Mouse (Mus musculus) liver, embryonic 13.5 days (tissue): ENCODE data around the gene Csk. TPM values are rescaled to one million over a fixed set of nuclear protein-coding genes. Genes with fewer than 3 reads are reported as not detected.

Source experiments
- ATAC-seq: fragments of 200-750 bp; cut with Nextera tagmentation; 2 replicates; pipeline ENCODE4 v1.8.0; 2017; ENCODE audit warnings: low read depth, mild to moderate bottlenecking, moderate number of reproducible peaks, moderate library complexity
- DNase-seq: peaks from one replicate; pipeline ENCODE4 v3.0.0; 2022
- H3K27ac ChIP-seq: fragments of 300-500 bp; sonication (generic); 2 replicates; pipeline ENCODE4 v1.5.1; 2015; ENCODE audit warnings: moderate library complexity, mild to moderate bottlenecking, inconsistent platforms
- H3K27me3 ChIP-seq: fragments of 300-500 bp; sonication (generic); 2 replicates; pipeline ENCODE4 v1.6.1; 2015; ENCODE audit warnings: mild to moderate bottlenecking, inconsistent platforms
- H3K36me3 ChIP-seq: fragments of 300-500 bp; sonication (generic); 2 replicates; pipeline ENCODE4 v1.6.1; 2015; ENCODE audit warnings: mild to moderate bottlenecking, inconsistent platforms
- H3K4me1 ChIP-seq: fragments of 300-500 bp; sonication (generic); replicated peaks from 2 replicates; pipeline ENCODE4 v1.6.1; 2015; ENCODE audit warnings: inconsistent platforms
- H3K4me2 ChIP-seq: fragments of 300-500 bp; sonication (generic); 2 replicates; pipeline ENCODE4 v1.6.1; 2015; ENCODE audit warnings: inconsistent platforms, mild to moderate bottlenecking, moderate library complexity
- H3K4me3 ChIP-seq: fragments of 300-500 bp; sonication (generic); replicated peaks from 2 replicates; pipeline ENCODE4 v1.5.1; 2015; ENCODE audit warnings: mild to moderate bottlenecking, inconsistent platforms
- H3K9ac ChIP-seq: fragments of 300-500 bp; sonication (generic); 2 replicates; pipeline ENCODE4 v1.6.1; 2015; ENCODE audit warnings: mild to moderate bottlenecking, inconsistent platforms
- H3K9me3 ChIP-seq: fragments of 300-500 bp; sonication (generic); replicated peaks from 2 replicates; pipeline ENCODE4 v1.6.1; 2016; ENCODE audit warnings: inconsistent platforms
- WGBS: fragments of 180-500 bp; shearing (Covaris S2); methylation state at CpG from one replicate; pipeline ENCODE4 v1.1.7; 2015; ENCODE audit not compliant: insufficient replicate concordance; 5-methylcytosine and 5-hydroxymethylcytosine counted together
- polyA plus RNA-seq: library from polyadenylated mRNA; unstranded; fragments of >200 nt; fragmentation: Nextera tagmentation; extraction: Ambion mirVana; gene quantifications from 2 replicates; pipeline ENCODE4 v1.2.1, GENCODE M21; 2015

Gene Csk
- polyA plus RNA-seq, 1 experiment from 2014 or later = 20.7 TPM

GRCm38 (mm10) chr9:57617556-57618169 is 35.8 kb downstream of the Csk start:
- Histone ChIP-seq H3K4me1 (peaks cover 7% of the 10 kb centered on the region), H3K4me3 (no peak overlapping the region), H3K36me3 (no peaks in the 10 kb centered on the region), H3K4me2 (no peak overlapping the region), H3K9me3 (no peaks in the 10 kb centered on the region), H3K27ac (no peak overlapping the region), H3K9ac (peak overlapping the region; percentile 22; the same call in 1 of the 2 replicates), H3K27me3 (0 out of 2 replicates have a peak, but pooled peaks cover 6% of the 10 kb centered on the region)
- 43% methylated on average over 8 of the region's 8 CpGs for WGBS
- DNase-seq (no peak), ATAC-seq (no peak)

DNA sequence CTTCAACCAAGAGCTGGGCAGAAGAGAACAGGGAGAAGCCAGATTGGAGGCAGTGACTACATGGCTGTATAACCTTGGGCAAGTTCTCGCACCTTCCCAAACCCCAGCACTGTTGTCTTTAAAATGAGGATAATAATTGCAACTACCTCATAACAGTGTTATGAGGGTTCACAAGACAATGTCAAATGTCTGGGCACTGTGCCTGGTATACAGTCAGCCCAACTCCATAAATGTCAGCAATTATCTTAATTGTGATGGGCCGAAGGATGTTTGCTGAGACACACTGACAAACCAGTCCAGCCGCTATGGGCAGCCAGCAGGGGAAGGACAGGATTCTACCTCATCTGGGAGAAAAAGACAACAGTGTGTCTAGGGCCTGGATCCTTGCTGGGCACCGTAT is 38.6 kb downstream of the Csk start:
- H3K4me1 ChIP-seq = peaks cover 7% of the 10 kb centered on the region
- no peak overlapping the region for H3K4me3 ChIP-seq
- no peak overlapping the region for H3K9ac ChIP-seq
- H3K4me2 ChIP-seq = no peak overlapping the region
- ATAC-seq = no peak
- DNase-seq = no peak
- no peaks in the 10 kb centered on the region for H3K9me3 ChIP-seq
- peaks cover 18% of the 10 kb centered on the region for H3K27me3 ChIP-seq
- H3K36me3 ChIP-seq = no peaks in the 10 kb centered on the region
- WGBS = 78% methylated on average over 4 of the region's 4 CpGs
- no peak overlapping the region for H3K27ac ChIP-seq

DNA sequence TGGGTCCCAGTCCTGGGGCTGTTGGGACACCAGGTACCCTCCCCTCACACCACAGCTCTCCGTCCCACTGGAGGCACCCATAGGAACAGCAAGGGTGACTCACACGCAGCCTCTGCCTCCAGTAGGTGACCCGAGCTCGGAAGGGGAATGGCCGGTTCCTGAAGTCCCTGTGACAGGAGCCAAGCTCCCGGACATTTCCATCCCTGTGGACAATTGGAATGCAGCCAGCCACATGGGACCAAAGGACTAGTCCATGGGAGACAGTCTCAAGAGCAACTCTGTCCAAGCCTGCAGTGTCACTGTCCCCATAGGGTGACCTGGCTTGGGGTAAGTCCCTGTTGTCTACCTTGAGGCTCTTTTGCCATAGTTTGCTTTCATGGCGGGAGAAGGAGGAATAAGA is 39.5 kb downstream of the Csk start:
- ATAC-seq (no peak), DNase-seq (no peak)
- Histone ChIP-seq H3K27me3 (peaks cover 20% of the 10 kb centered on the region), H3K27ac (no peak overlapping the region), H3K4me3 (no peak overlapping the region), H3K9ac (no peak overlapping the region), H3K36me3 (no peaks in the 10 kb centered on the region), H3K9me3 (no peaks in the 10 kb centered on the region), H3K4me2 (no peak overlapping the region), H3K4me1 (peaks cover 7% of the 10 kb centered on the region)
- WGBS = 63% methylated on average over 7 of the region's 7 CpGs

DNA sequence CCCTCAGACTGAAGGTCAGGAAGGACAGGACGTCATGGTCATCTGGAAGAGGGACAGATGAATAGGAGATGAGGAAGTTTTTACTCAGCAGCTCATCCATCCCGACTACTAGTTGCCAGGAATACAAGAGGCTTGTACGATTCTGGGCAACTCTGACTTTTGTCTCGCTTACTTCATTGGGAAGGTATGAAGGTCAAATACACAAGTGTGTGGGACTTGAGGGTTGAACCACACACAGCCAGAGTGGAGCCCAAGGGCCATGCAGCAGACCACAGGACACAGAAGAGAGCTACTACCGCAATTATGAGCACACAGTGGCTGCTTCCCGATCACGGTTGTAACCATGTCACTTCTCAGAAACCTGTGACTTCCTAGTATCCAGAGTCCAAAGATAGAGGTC is 40.8 kb downstream of the Csk start:
- H3K27me3 ChIP-seq = peaks cover 30% of the 10 kb centered on the region
- H3K9ac ChIP-seq = no peak overlapping the region
- no peak overlapping the region for H3K4me2 ChIP-seq
- H3K9me3 ChIP-seq = no peaks in the 10 kb centered on the region
- WGBS = 66% methylated on average over 7 of the region's 7 CpGs
- DNase-seq = no peak
- no peak overlapping the region for H3K27ac ChIP-seq
- no peak overlapping the region for H3K4me3 ChIP-seq
- H3K36me3 ChIP-seq = no peaks in the 10 kb centered on the region
- H3K4me1 ChIP-seq = peaks cover 7% of the 10 kb centered on the region
- no peak for ATAC-seq

DNA sequence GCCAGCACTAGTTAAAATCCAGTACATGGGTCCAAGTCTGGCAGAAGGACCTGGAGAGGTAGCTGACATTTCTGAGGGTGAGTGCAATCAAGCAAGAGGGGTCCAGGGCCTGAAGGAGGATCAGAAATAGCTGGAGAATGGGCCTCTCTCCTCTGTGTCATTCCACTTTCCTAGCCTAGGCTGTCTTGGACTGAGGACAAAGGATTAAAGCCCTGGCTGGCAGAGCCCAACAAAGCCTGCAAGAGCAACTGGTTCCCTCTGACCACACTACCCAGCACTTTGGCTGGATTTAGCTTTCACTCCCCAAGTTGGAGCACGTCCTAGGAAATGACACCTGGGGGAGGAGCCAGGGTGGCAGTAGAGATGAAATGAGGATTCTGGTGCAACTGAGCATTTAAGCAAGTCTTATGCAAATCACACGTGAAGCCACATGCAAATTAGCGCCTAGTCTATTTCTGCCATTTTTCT is 43.0 kb downstream of the Csk start:
- Histone ChIP-seq H3K4me1 (peaks cover 4% of the 10 kb centered on the region), H3K9ac (no peak overlapping the region), H3K27me3 (peaks cover 51% of the 10 kb centered on the region), H3K4me2 (no peak overlapping the region), H3K9me3 (no peaks in the 10 kb centered on the region), H3K36me3 (no peaks in the 10 kb centered on the region), H3K4me3 (no peak overlapping the region), H3K27ac (no peak overlapping the region)
- DNase-seq = no peak
- ATAC-seq = no peak
- WGBS = 47% methylated on average over 3 of the region's 3 CpGs

GRCm38 (mm10) chr9:57609803-57610202 is 43.6 kb downstream of the Csk start:
- H3K27me3 ChIP-seq = peaks cover 57% of the 10 kb centered on the region
- no peak for ATAC-seq
- H3K9ac ChIP-seq = no peak overlapping the region
- no peak overlapping the region for H3K4me2 ChIP-seq
- no peak for DNase-seq
- no peaks in the 10 kb centered on the region for H3K9me3 ChIP-seq
- no peak overlapping the region for H3K4me3 ChIP-seq
- no peaks in the 10 kb centered on the region for H3K36me3 ChIP-seq
- H3K27ac ChIP-seq = no peak overlapping the region
- 35% methylated on average over 3 of the region's 3 CpGs for WGBS
- H3K4me1 ChIP-seq = no peaks in the 10 kb centered on the region

- H3K4me2 ChIP-seq = no peak within 1 kb of the TSS
- peak; percentile 31 for DNase-seq
- H3K27me3 ChIP-seq = peaks cover 59% of the 10 kb centered on the region
- WGBS = 6% methylated on average over 24 of the region's 24 CpGs
- no peak within 1 kb of the TSS for H3K27ac ChIP-seq
- no peak within 1 kb of the TSS for H3K9ac ChIP-seq
- H3K36me3 ChIP-seq = no peaks in the 10 kb centered on the region
- 0 out of 2 replicates have a peak, but pooled peaks cover 3% of the 10 kb centered on the region for H3K4me1 ChIP-seq
- no peak for ATAC-seq
- H3K9me3 ChIP-seq = no peaks in the 10 kb centered on the region
- no peak within 1 kb of the TSS for H3K4me3 ChIP-seq
These were observed 47.1 kb downstream of the Csk start, which contains the start of gene Cplx3 for GRCm38 (mm10) chr9:57606139-57606851. Gene Cplx3, minus strand, starts transcription at chr9:57606281.

GRCm38 (mm10) chr9:57605503-57605902 is 47.9 kb downstream of the Csk start:
- Histone ChIP-seq H3K36me3 (no peaks in the 10 kb centered on the region), H3K4me3 (no peak overlapping the region), H3K9me3 (no peaks in the 10 kb centered on the region), H3K27ac (no peak overlapping the region), H3K4me2 (no peak overlapping the region), H3K4me1 (peaks cover 10% of the 10 kb centered on the region), H3K9ac (no peak overlapping the region), H3K27me3 (peaks cover 59% of the 10 kb centered on the region)
- no peak for ATAC-seq
- WGBS = 15% methylated on average over 9 of the region's 9 CpGs
- DNase-seq = no peak

DNA sequence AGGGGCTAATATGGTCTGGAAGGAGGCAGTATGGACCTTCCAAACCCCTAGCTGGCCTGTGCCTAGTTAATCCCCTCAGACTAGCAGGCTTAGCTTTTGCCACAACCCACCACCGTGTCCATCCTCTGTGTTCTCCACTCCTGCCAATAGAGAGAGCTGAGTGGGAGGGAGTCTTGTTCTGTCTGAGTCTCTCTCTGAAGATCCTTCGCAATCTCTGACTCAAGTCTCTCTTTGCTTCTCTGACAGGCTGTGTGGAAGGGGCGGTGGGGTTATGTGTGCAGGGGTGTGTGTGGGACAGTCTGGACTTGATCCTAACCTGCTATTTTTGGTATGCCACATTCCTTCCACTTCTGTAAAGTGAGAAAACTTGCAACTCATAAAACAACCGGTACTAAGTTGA is 48.6 kb downstream of the Csk start:
- Histone ChIP-seq H3K4me3 (no peak overlapping the region), H3K4me1 (peaks cover 16% of the 10 kb centered on the region), H3K36me3 (no peaks in the 10 kb centered on the region), H3K27me3 (peaks cover 59% of the 10 kb centered on the region), H3K4me2 (no peak overlapping the region), H3K27ac (no peak overlapping the region), H3K9ac (no peak overlapping the region), H3K9me3 (no peaks in the 10 kb centered on the region)
- DNase-seq = no peak
- WGBS = 77% methylated on average over 4 of the region's 4 CpGs
- ATAC-seq = no peak

DNA sequence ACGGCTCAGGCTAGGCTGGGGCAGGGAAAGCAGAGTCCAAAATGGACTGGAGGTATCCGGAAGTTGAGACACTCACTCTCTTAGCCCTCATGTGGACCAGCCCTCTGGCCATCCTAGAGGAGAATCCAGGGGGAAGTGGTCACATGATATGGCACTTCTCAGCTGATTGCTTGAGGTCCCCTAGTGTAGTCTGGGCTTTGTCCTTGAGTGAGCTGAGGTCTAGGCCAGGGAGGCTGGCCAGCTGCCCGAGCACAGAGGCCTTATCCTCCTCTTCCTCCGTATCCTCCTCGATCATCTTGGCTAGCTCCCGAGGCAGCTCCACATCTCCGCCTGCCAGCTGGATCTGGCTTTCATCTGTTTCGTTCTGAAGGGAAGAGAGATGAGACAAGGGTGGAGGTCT is 51.3 kb downstream of the Csk start:
- Histone ChIP-seq H3K9me3 (no peaks in the 10 kb centered on the region), H3K9ac (no peak overlapping the region), H3K27ac (no peak overlapping the region), H3K4me3 (no peak overlapping the region), H3K4me2 (no peak overlapping the region), H3K36me3 (no peaks in the 10 kb centered on the region), H3K4me1 (peaks cover 22% of the 10 kb centered on the region), H3K27me3 (peaks cover 42% of the 10 kb centered on the region)
- WGBS = 44% methylated on average over 8 of the region's 8 CpGs
- DNase-seq (no peak), ATAC-seq (no peak)

DNA sequence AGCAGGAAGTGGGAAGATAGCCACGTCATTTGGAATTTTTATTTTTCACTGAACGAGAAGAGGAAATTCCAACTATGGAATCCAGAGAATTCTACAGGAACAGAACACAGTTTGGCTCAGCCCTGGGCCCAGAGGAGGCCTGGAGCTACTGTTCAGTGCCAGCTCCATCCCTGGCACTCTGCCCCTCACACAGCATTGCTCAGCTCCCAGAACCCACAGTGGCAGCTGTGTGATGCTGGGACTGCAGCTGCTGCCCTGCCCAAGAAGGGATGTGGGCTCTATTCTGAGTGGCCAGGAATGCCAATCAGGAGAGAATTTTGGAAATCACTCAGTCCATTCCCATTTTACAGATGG is 52.1 kb downstream of the Csk start:
- no peak overlapping the region for H3K27ac ChIP-seq
- no peak overlapping the region for H3K4me3 ChIP-seq
- no peak overlapping the region for H3K4me2 ChIP-seq
- H3K9me3 ChIP-seq = no peaks in the 10 kb centered on the region
- ATAC-seq (no peak), DNase-seq (no peak)
- peaks cover 22% of the 10 kb centered on the region for H3K4me1 ChIP-seq
- H3K27me3 ChIP-seq = peaks cover 35% of the 10 kb centered on the region
- no peaks in the 10 kb centered on the region for H3K36me3 ChIP-seq
- H3K9ac ChIP-seq = no peak overlapping the region
- WGBS = 49% methylated on average over 2 of the region's 2 CpGs
